ENCODE assay signal across 8 mouse cellular contexts in the genomic region with DNA sequence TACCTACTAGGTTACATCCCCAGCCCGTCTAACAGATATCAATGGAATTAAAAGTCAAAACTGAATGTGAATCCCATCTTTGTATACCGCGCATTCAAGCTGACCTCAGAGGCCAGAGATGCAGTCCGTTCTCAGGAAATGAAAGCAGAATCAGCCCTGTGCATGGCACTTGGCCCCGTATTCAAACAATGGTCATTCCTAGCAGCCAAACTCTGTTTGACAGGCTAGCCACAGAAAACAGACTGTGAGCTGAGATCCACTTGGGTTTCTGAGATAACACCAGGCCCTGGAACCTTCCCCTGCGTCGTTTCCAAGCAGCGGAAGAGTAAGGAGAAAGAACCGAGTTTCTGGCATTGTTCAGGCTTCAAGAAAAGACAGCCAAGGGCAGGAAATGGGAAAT. TPM values are rescaled to one million over a fixed set of nuclear protein-coding genes. Genes with fewer than 3 reads are reported as not detected.
DNase-seq lines count a peak whose midpoint lies in the region; ATAC-seq and TF ChIP-seq lines count a peak whose summit lies in the region.

No protein-coding gene starts in this region.

- peak; percentile 72 to 76 for DNase-seq in heart, adult 18-20 months
- no peak for DNase-seq in spleen, postnatal 36 days (ENCODE audit: low spot score in 2 of 2)
- no peak for DNase-seq in layer of hippocampus, adult 9-10 months (ENCODE audit: low spot score)
- DNase-seq in gastrocnemius, postnatal 25 days, result no peak

- no peak overlapping the region for H3K4me2 ChIP-seq in intestine, postnatal 0 days (replicated peaks; ENCODE audit: low read depth)
- no peak overlapping the region for H3K4me2 ChIP-seq in lung, embryonic 16.5 days (ENCODE audit: low read depth, low read length)
- H3K4me2 ChIP-seq in midbrain, embryonic 13.5 days (replicated peaks), result no peak overlapping the region

- H3K36me3 ChIP-seq in intestine, postnatal 0 days (ENCODE audit: control insufficient read depth, insufficient read depth), result no peaks in the 10 kb centered on the region; the same call in 1 of the 2 replicates
- peaks cover 3% of the 10 kb centered on the region; the same call in 1 of the 2 replicates for H3K36me3 ChIP-seq in lung, embryonic 16.5 days (ENCODE audit: control insufficient read depth, insufficient read depth, low read length)
- H3K36me3 ChIP-seq in midbrain, embryonic 13.5 days, result no peaks in the 10 kb centered on the region

- WGBS in intestine, postnatal 0 days, result 50% methylated on average over 9 of the region's 9 CpGs
- 23% methylated on average over 9 of the region's 9 CpGs for WGBS in lung, embryonic 16.5 days
- WGBS in midbrain, embryonic 13.5 days, result 60% methylated on average over 9 of the region's 9 CpGs

- no peaks in the 10 kb centered on the region for H3K27me3 ChIP-seq in intestine, postnatal 0 days (replicated peaks; ENCODE audit: control insufficient read depth, insufficient read depth, low read length)
- H3K27me3 ChIP-seq in lung, embryonic 16.5 days (ENCODE audit: control insufficient read depth, insufficient read depth, low read depth, low read length), result no peaks in the 10 kb centered on the region
- H3K27me3 ChIP-seq in midbrain, embryonic 13.5 days, result no peaks in the 10 kb centered on the region

- H3K4me1 ChIP-seq in intestine, postnatal 0 days (replicated peaks; ENCODE audit: control insufficient read depth, insufficient read depth, low read length), result 0 out of 2 replicates have a peak, but pooled peaks cover 2% of the 10 kb centered on the region
- H3K4me1 ChIP-seq in lung, embryonic 16.5 days (replicated peaks; ENCODE audit: control insufficient read depth, insufficient read depth, low read length), result peaks cover 32% of the 10 kb centered on the region
- peaks cover 5% of the 10 kb centered on the region; the same call in 1 of the 2 replicates for H3K4me1 ChIP-seq in midbrain, embryonic 13.5 days (replicated peaks)

- H3K27ac ChIP-seq in intestine, postnatal 0 days (ENCODE audit: low read depth, low read length), result peak overlapping the region; percentile 8; the same call in 1 of the 2 replicates
- H3K27ac ChIP-seq in lung, embryonic 16.5 days (ENCODE audit: low read length), result peak overlapping the region; percentile 78
- no peak overlapping the region for H3K27ac ChIP-seq in midbrain, embryonic 13.5 days

- no peak overlapping the region for H3K4me3 ChIP-seq in intestine, postnatal 0 days (ENCODE audit: low read depth, low read length)
- H3K4me3 ChIP-seq in lung, embryonic 16.5 days (ENCODE audit: low read length), result no peak overlapping the region
- H3K4me3 ChIP-seq in midbrain, embryonic 13.5 days (replicated peaks), result no peak overlapping the region

- ATAC-seq in common myeloid progenitor, adult 5-6 weeks (replicated peaks; ENCODE audit: low read depth, poor library complexity, severe bottlenecking), result 0 out of 2 replicates have a peak, but pooled peaks have one; percentile 10
- ATAC-seq in intestine, postnatal 0 days, result no peak
- 0 out of 2 replicates have a peak, but pooled peaks have one; percentile 44 for ATAC-seq in lung, embryonic 16.5 days (ENCODE audit: low read depth)
- ATAC-seq in midbrain, embryonic 13.5 days, result no peak

- H3K9me3 ChIP-seq in intestine, postnatal 0 days (ENCODE audit: control insufficient read depth), result no peaks in the 10 kb centered on the region
- H3K9me3 ChIP-seq in lung, embryonic 16.5 days (ENCODE audit: control insufficient read depth, low read length), result no peaks in the 10 kb centered on the region
- no peaks in the 10 kb centered on the region for H3K9me3 ChIP-seq in midbrain, embryonic 13.5 days

- no peak for TF ChIP-seq CTCF in intestine, postnatal 0 days (IDR thresholded peaks at IDR 0.05; ENCODE audit: low read depth)

- H3K9ac ChIP-seq in intestine, postnatal 0 days (ENCODE audit: low read depth, low read length), result no peak overlapping the region
- no peak overlapping the region for H3K9ac ChIP-seq in lung, embryonic 16.5 days (ENCODE audit: low read length)
- no peak overlapping the region for H3K9ac ChIP-seq in midbrain, embryonic 13.5 days (replicated peaks)

RNA-seq across cellular contexts. Expression of a gene that starts 28.9 kb away (rescaled TPM):
- total RNA-seq in common myeloid progenitor, adult 5-6 weeks (2017), result 15.4 and 19.1 TPM in 2 replicates
- total RNA-seq in heart, adult 18-20 months (2021), result 10 to 100 TPM; 28.7 to 33.6 TPM
- polyA plus RNA-seq in intestine, postnatal 0 days (2015; fragmentation: Nextera tagmentation; extraction: Ambion mirVana), result 16.0 and 16.1 TPM in 2 replicates
- 58.0 and 58.2 TPM in 2 replicates for polyA plus RNA-seq in lung, embryonic 16.5 days (2015; fragmentation: Nextera tagmentation; extraction: Ambion mirVana)
- polyA plus RNA-seq in midbrain, embryonic 13.5 days (2015; fragmentation: Nextera tagmentation; extraction: Ambion mirVana), result 6.4 and 7.0 TPM in 2 replicates
- total RNA-seq in gastrocnemius, postnatal 25 days (2021), result 10 to 100 TPM; 18.8 to 20.3 TPM

Comparison
In these comparisons a context has a peak if more than half of its experiments do, and no peak if none do; other contexts are left out.
1. ATAC-seq: peak in common myeloid progenitor, adult 5-6 weeks (single experiment) and lung, embryonic 16.5 days (single experiment); none in intestine, postnatal 0 days (single experiment) and midbrain, embryonic 13.5 days (single experiment).
2. DNase-seq: peak in heart, adult 18-20 months (2 of 2); none in spleen, postnatal 36 days (0 of 2), layer of hippocampus, adult 9-10 months (single experiment) and gastrocnemius, postnatal 25 days (single experiment).